Mouse (Mus musculus) neural tube, postnatal 0 days (tissue): ENCODE results near the gene Gabrq. TPM values are rescaled to one million over a fixed set of nuclear protein-coding genes. Genes with fewer than 3 reads are reported as not detected.

Experiments
- polyA plus RNA-seq: library from polyadenylated mRNA; unstranded; fragments of >200 nt; fragmentation: Nextera tagmentation; extraction: Ambion mirVana; gene quantifications from 2 replicates; pipeline ENCODE4 v1.2.1, GENCODE M21; 2015

Gabrq gene
- 5.1 and 5.6 TPM in 2 replicates for polyA plus RNA-seq

GRCm38 (mm10) chrX:72824776-72825588 is at the start of gene Gabrq:
Gabrq (plus strand) TSS chrX:72825178.

Other genes with a start within 250 kb of the Gabrq start
- 41.5 and 46.7 TPM in 2 replicates for gene Gabra3, start 168.3 kb upstream of the Gabrq start, polyA plus RNA-seq
- 54.2 and 57.9 TPM in 2 replicates for gene Cetn2, start 93.2 kb downstream of the Gabrq start, polyA plus RNA-seq
- gene Nsdhl, start 93.4 kb downstream of the Gabrq start, polyA plus RNA-seq: 39.5 and 41.7 TPM in 2 replicates
- 0.43 and 0.97 TPM in 2 replicates for gene Zfp185, start 162.2 kb downstream of the Gabrq start, polyA plus RNA-seq
- 0.23 and 0.27 TPM in 2 replicates for gene Pnma5, start 211.9 kb downstream of the Gabrq start, polyA plus RNA-seq
- gene Pnma3, start 239.6 kb downstream of the Gabrq start, polyA plus RNA-seq: 5.8 and 7.3 TPM in 2 replicates